13 mouse cellular contexts compared by ENCODE assay signal in the genomic region with DNA sequence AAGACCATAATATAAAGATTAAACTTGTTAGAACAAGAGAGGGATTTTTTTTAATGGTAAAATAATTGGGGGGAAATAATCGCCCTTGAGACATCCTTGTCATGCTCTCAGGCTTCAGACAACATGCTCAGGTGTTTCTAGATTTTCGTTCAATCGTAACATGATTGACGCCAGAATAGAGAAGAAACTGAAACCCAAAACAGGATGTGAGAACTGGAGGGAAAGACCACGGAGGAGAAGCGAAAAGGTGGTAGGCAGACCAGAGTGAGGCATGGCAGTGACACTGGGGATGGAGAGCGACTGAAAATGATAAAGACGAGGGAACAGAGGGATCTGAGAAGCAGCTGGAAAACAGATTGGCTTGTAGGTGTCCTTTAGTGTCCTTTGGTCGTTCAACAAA.
DNase-seq lines count a peak whose midpoint lies in the region; ATAC-seq lines count a peak whose summit lies in the region.
"Had no signal": no experiment of that assay in that cellular context is flagged by ENCODE, and none has a peak within 500 bp of the region (broad histone marks: within the 10 kb centered on the region; RNA-seq: fewer than 3 reads in every experiment).

No protein-coding gene starts in this region.

- peak; percentile 12 for DNase-seq in lung, postnatal 36 days
- DNase-seq in lung, adult 18-20 months = no peak
- peak; percentile 67 for DNase-seq in CD4-positive, CD25-positive, alpha-beta regulatory T cell, adult 2 months (ENCODE audit: low read depth, low spot score)
- DNase-seq in induced T-regulatory cell, adult 2 months (ENCODE audit: low read depth) = peak; percentile 73
- DNase-seq in cerebellum, adult 18-20 months = no peak
- no peak for DNase-seq in embryo, embryonic 9.5 days (ENCODE audit: extremely low spot score)
- DNase-seq: adrenal gland, postnatal 36 days; gastrocnemius, postnatal 36 days; kidney, adult 8-10 months; kidney, postnatal 25 days; lung, embryonic 14.5 days; thymus, adult 2 months had no signal

- peak; percentile 97 for ATAC-seq in neutrophil, adult 5-6 weeks (ENCODE audit: extremely low read depth, insufficient number of reproducible peaks, low FRiP score, poor library complexity, severe bottlenecking)

Comparison
In these comparisons a context has a peak if more than half of its experiments do, and no peak if none do; other contexts are left out.
1. DNase-seq: peak in lung, postnatal 36 days (single experiment), CD4-positive, CD25-positive, alpha-beta regulatory T cell, adult 2 months (single experiment) and induced T-regulatory cell, adult 2 months (single experiment); none in lung, adult 18-20 months (0 of 2), cerebellum, adult 18-20 months (0 of 2) and embryo, embryonic 9.5 days (single experiment).